Mouse (Mus musculus) heart, embryonic 15.5 days (tissue): ENCODE measurements around the gene Dnajb1. TPM values are rescaled to one million over a fixed set of nuclear protein-coding genes. Genes with fewer than 3 reads are reported as not detected.
A peak's percentile ranks its signal among the peaks of the same experiment; 100 is the strongest.
"Not testable (repeated sequence)": the region's sequence is repeated elsewhere in the genome, so short reads cannot be mapped to it uniquely, and the experiment has no call there.

Experiments
- ATAC-seq: fragments of 200-750 bp; cut with Nextera tagmentation; replicated peaks from 2 replicates; pipeline ENCODE4 v1.8.0; 2017; ENCODE audit warnings: low read depth, moderate TSS enrichment; ENCODE audit not compliant: insufficient number of reproducible peaks, insufficient read depth, low FRiP score
- H3K27ac ChIP-seq: fragments of 300-500 bp; sonication (generic); 2 replicates; pipeline ENCODE4 v1.5.1; 2015; ENCODE audit warnings: mild to moderate bottlenecking, inconsistent platforms
- H3K27me3 ChIP-seq: fragments of 300-500 bp; sonication (generic); 2 replicates; pipeline ENCODE4 v1.6.1; 2015; ENCODE audit warnings: inconsistent platforms
- H3K36me3 ChIP-seq: fragments of 300-500 bp; sonication (generic); 2 replicates; pipeline ENCODE4 v1.6.1; 2015; ENCODE audit warnings: mild to moderate bottlenecking, inconsistent platforms
- H3K4me1 ChIP-seq: fragments of 300-500 bp; sonication (generic); replicated peaks from 2 replicates; pipeline ENCODE4 v1.6.1; 2015; ENCODE audit warnings: inconsistent platforms
- H3K4me2 ChIP-seq: fragments of 300-500 bp; sonication (generic); 2 replicates; pipeline ENCODE4 v1.6.1; 2015; ENCODE audit warnings: inconsistent platforms, mild to moderate bottlenecking, moderate library complexity
- H3K4me3 ChIP-seq: fragments of 300-500 bp; sonication (generic); 2 replicates; pipeline ENCODE4 v1.5.1; 2015; ENCODE audit warnings: mild to moderate bottlenecking, inconsistent platforms
- H3K9ac ChIP-seq: fragments of 300-500 bp; sonication (generic); 2 replicates; pipeline ENCODE4 v1.6.1; 2015; ENCODE audit warnings: mild to moderate bottlenecking, inconsistent platforms
- H3K9me3 ChIP-seq: fragments of 300-500 bp; sonication (generic); replicated peaks from 2 replicates; pipeline ENCODE4 v1.6.1; 2016; ENCODE audit warnings: inconsistent platforms
- WGBS: fragments of 180-500 bp; shearing (Covaris S2); methylation state at CpG from one replicate; pipeline ENCODE4 v1.1.7; 2015; ENCODE audit warnings: mixed read lengths; 5-methylcytosine and 5-hydroxymethylcytosine counted together
- polyA plus RNA-seq: library from polyadenylated mRNA; unstranded; fragments of >200 nt; fragmentation: Nextera tagmentation; extraction: Ambion mirVana; gene quantifications from 2 replicates; pipeline ENCODE4 v1.2.1, GENCODE M21; 2015

Gene Dnajb1
- polyA plus RNA-seq, 1 experiment from 2014 or later, result 36.7 TPM

GRCm38 (mm10) chr8:83594167-83595049 is 13.6 kb upstream of the Dnajb1 start:
- Histone ChIP-seq H3K36me3 (no peaks in the 10 kb centered on the region), H3K9me3 (no peaks in the 10 kb centered on the region), H3K4me2 (peak overlapping the region; percentile 95), H3K4me1 (peaks cover 23% of the 10 kb centered on the region), H3K9ac (peak overlapping the region; percentile 86), H3K4me3 (peak overlapping the region; percentile 87), H3K27me3 (no peaks in the 10 kb centered on the region), H3K27ac (peak overlapping the region; percentile 93)
- ATAC-seq, result peak; percentile 99
- WGBS, result under 1% methylated on average over 43 of the region's 43 CpGs

GRCm38 (mm10) chr8:83595050-83595345 is 13.0 kb upstream of the Dnajb1 start:
- ATAC-seq, H3K36me3 ChIP-seq, H3K27me3 ChIP-seq, H3K9me3 ChIP-seq: not testable (repeated sequence)
- H3K4me2 ChIP-seq, result peak overlapping the region; percentile 95
- 56% methylated on average over 3 of the region's 3 CpGs for WGBS
- peak overlapping the region; percentile 66; the same call in 1 of the 2 replicates for H3K9ac ChIP-seq
- peaks cover 25% of the 10 kb centered on the region for H3K4me1 ChIP-seq
- H3K27ac ChIP-seq, result peak overlapping the region; percentile 93
- peak overlapping the region; percentile 87 for H3K4me3 ChIP-seq

GRCm38 (mm10) chr8:83596369-83596768 is 11.6 kb upstream of the Dnajb1 start:
- Histone ChIP-seq H3K4me3 (no peak overlapping the region), H3K9ac (no peak overlapping the region), H3K4me2 (no peak overlapping the region), H3K4me1 (peaks cover 26% of the 10 kb centered on the region), H3K27ac (no peak overlapping the region), H3K36me3 (no peaks in the 10 kb centered on the region), H3K9me3 (no peaks in the 10 kb centered on the region), H3K27me3 (no peaks in the 10 kb centered on the region)
- 22% methylated on average over 3 of the region's 3 CpGs for WGBS
- no peak for ATAC-seq

- no peak for ATAC-seq
- Histone ChIP-seq H3K4me2 (no peak overlapping the region), H3K9me3 (no peaks in the 10 kb centered on the region), H3K36me3 (no peaks in the 10 kb centered on the region), H3K4me3 (no peak overlapping the region), H3K27me3 (no peaks in the 10 kb centered on the region), H3K9ac (no peak overlapping the region), H3K27ac (no peak overlapping the region), H3K4me1 (peaks cover 18% of the 10 kb centered on the region)
- 16% methylated on average over 1 of the region's 1 CpGs for WGBS
Measured at GRCm38 (mm10) chr8:83598146-83598545, 9.8 kb upstream of the Dnajb1 start.

GRCm38 (mm10) chr8:83599814-83600213 is 8.2 kb upstream of the Dnajb1 start:
- no peaks in the 10 kb centered on the region for H3K27me3 ChIP-seq
- no peak overlapping the region for H3K4me3 ChIP-seq
- H3K9me3 ChIP-seq, result no peaks in the 10 kb centered on the region
- ATAC-seq, result no peak
- H3K4me2 ChIP-seq, result no peak overlapping the region
- H3K36me3 ChIP-seq, result no peaks in the 10 kb centered on the region
- H3K4me1 ChIP-seq, result peaks cover 15% of the 10 kb centered on the region
- peak overlapping the region; percentile 7; the same call in 1 of the 2 replicates for H3K27ac ChIP-seq
- H3K9ac ChIP-seq, result no peak overlapping the region

GRCm38 (mm10) chr8:83602650-83603029 is 5.4 kb upstream of the Dnajb1 start:
- H3K4me3 ChIP-seq, result no peak overlapping the region
- no peak overlapping the region for H3K4me2 ChIP-seq
- H3K27ac ChIP-seq, result peak overlapping the region; percentile 12
- no peaks in the 10 kb centered on the region for H3K9me3 ChIP-seq
- H3K4me1 ChIP-seq, result peaks cover 21% of the 10 kb centered on the region
- no peaks in the 10 kb centered on the region for H3K36me3 ChIP-seq
- ATAC-seq, result no peak
- no peak overlapping the region for H3K9ac ChIP-seq
- WGBS, result 38% methylated on average over 2 of the region's 2 CpGs
- no peaks in the 10 kb centered on the region for H3K27me3 ChIP-seq

- Histone ChIP-seq H3K4me3 (peak overlapping the region; percentile 71), H3K4me1 (peaks cover 26% of the 10 kb centered on the region), H3K9ac (peak overlapping the region; percentile 80), H3K27ac (peak overlapping the region; percentile 97), H3K4me2 (peak overlapping the region; percentile 74), H3K9me3 (no peaks in the 10 kb centered on the region), H3K36me3 (peaks cover 33% of the 10 kb centered on the region), H3K27me3 (no peaks in the 10 kb centered on the region)
- ATAC-seq, result peak; percentile 80
- WGBS, result 0% methylated on average over 51 of the region's 51 CpGs
Measured at GRCm38 (mm10) chr8:83608398-83608829, 421 bp downstream of the Dnajb1 start.

- WGBS, result 22% methylated on average over 9 of the region's 9 CpGs
- H3K9me3 ChIP-seq, result no peaks in the 10 kb centered on the region
- no peak for ATAC-seq
- peaks cover 26% of the 10 kb centered on the region for H3K4me1 ChIP-seq
- H3K27me3 ChIP-seq, result no peaks in the 10 kb centered on the region
- peak overlapping the region; percentile 74 for H3K4me2 ChIP-seq
- H3K4me3 ChIP-seq, result peak overlapping the region; percentile 71
- H3K9ac ChIP-seq, result peak overlapping the region; percentile 80
- H3K36me3 ChIP-seq, result peaks cover 33% of the 10 kb centered on the region
- H3K27ac ChIP-seq, result peak overlapping the region; percentile 97
Measured at GRCm38 (mm10) chr8:83609086-83609485, 1.1 kb downstream of the Dnajb1 start.

GRCm38 (mm10) chr8:83609547-83610180 is 1.7 kb downstream of the Dnajb1 start:
- Histone ChIP-seq H3K27me3 (no peaks in the 10 kb centered on the region), H3K4me1 (peaks cover 26% of the 10 kb centered on the region), H3K4me3 (peak overlapping the region; percentile 71), H3K9ac (peak overlapping the region; percentile 80), H3K36me3 (peaks cover 36% of the 10 kb centered on the region), H3K27ac (no peak overlapping the region), H3K4me2 (peak overlapping the region; percentile 74), H3K9me3 (no peaks in the 10 kb centered on the region)
- WGBS, result 87% methylated on average over 10 of the region's 10 CpGs
- ATAC-seq, result no peak

GRCm38 (mm10) chr8:83611921-83612320 is 3.9 kb downstream of the Dnajb1 start:
- no peak overlapping the region for H3K27ac ChIP-seq
- H3K9ac ChIP-seq, result no peak overlapping the region
- no peak overlapping the region for H3K4me3 ChIP-seq
- H3K4me1 ChIP-seq, result peaks cover 24% of the 10 kb centered on the region
- no peaks in the 10 kb centered on the region for H3K27me3 ChIP-seq
- H3K4me2 ChIP-seq, result no peak overlapping the region
- no peaks in the 10 kb centered on the region for H3K9me3 ChIP-seq
- ATAC-seq, result no peak
- peaks cover 36% of the 10 kb centered on the region for H3K36me3 ChIP-seq
- 91% methylated on average over 4 of the region's 4 CpGs for WGBS

GRCm38 (mm10) chr8:83613695-83614094 is 5.7 kb downstream of the Dnajb1 start:
- Histone ChIP-seq H3K4me2 (no peak overlapping the region), H3K27me3 (no peaks in the 10 kb centered on the region), H3K9me3 (no peaks in the 10 kb centered on the region), H3K36me3 (peaks cover 36% of the 10 kb centered on the region), H3K9ac (no peak overlapping the region), H3K4me1 (peaks cover 20% of the 10 kb centered on the region), H3K4me3 (no peak overlapping the region), H3K27ac (no peak overlapping the region)
- 80% methylated on average over 4 of the region's 4 CpGs for WGBS
- ATAC-seq, result no peak
